Mouse (Mus musculus) kidney, embryonic 16.5 days (tissue): ENCODE results near the gene Cacna1c. TPM values are rescaled to one million over a fixed set of nuclear protein-coding genes. Genes with fewer than 3 reads are reported as not detected.

Experiments used
- ATAC-seq: fragments of 200-750 bp; cut with Nextera tagmentation; 2 replicates; pipeline ENCODE4 v1.8.0; 2017; ENCODE audit warnings: moderate TSS enrichment; ENCODE audit not compliant: low FRiP score, low TSS enrichment
- H3K27ac ChIP-seq: fragments of 300-500 bp; sonication (generic); 2 replicates; pipeline ENCODE4 v1.5.1; 2014; ENCODE audit warnings: low read length
- H3K27me3 ChIP-seq: fragments of 300-500 bp; sonication (generic); 2 replicates; pipeline ENCODE4 v1.6.1; 2014; ENCODE audit warnings: low read length, control low read depth, mixed read lengths; ENCODE audit not compliant: insufficient read depth
- H3K36me3 ChIP-seq: fragments of 300-500 bp; sonication (generic); 2 replicates; pipeline ENCODE4 v1.6.1; 2014; ENCODE audit warnings: low read length, control low read depth, mixed read lengths; ENCODE audit not compliant: insufficient read depth
- H3K4me1 ChIP-seq: fragments of 300-500 bp; sonication (generic); 2 replicates; pipeline ENCODE4 v1.6.1; 2014; ENCODE audit warnings: low read length, control low read depth, mixed read lengths; ENCODE audit not compliant: insufficient read depth
- H3K4me2 ChIP-seq: fragments of 300-500 bp; sonication (generic); replicated peaks from 2 replicates; pipeline ENCODE4 v1.6.1; 2014; ENCODE audit warnings: low read depth, low read length
- H3K4me3 ChIP-seq: fragments of 300-500 bp; sonication (generic); 2 replicates; pipeline ENCODE4 v1.5.1; 2014; ENCODE audit warnings: mild to moderate bottlenecking, low read length
- H3K9ac ChIP-seq: fragments of 300-500 bp; sonication (generic); replicated peaks from 2 replicates; pipeline ENCODE4 v1.6.1; 2014; ENCODE audit warnings: low read length
- H3K9me3 ChIP-seq: fragments of 300-500 bp; sonication (generic); 2 replicates; pipeline ENCODE4 v1.6.1; 2016; ENCODE audit warnings: low read length, control low read depth
- WGBS: fragments of 180-500 bp; shearing (Covaris S2); extraction: QIAGEN DNeasy Blood & Tissue Kit; methylation state at CpG from one replicate; pipeline ENCODE4 v1.1.7; 2014; 5-methylcytosine and 5-hydroxymethylcytosine counted together
- polyA plus RNA-seq: library from polyadenylated mRNA; unstranded; fragments of >200 nt; fragmentation: Nextera tagmentation; extraction: Ambion mirVana; gene quantifications from 2 replicates; pipeline ENCODE4 v1.2.1, GENCODE M21; 2015

The Cacna1c gene
- polyA plus RNA-seq, 1 experiment from 2014 or later, result 1.4 TPM

DNA sequence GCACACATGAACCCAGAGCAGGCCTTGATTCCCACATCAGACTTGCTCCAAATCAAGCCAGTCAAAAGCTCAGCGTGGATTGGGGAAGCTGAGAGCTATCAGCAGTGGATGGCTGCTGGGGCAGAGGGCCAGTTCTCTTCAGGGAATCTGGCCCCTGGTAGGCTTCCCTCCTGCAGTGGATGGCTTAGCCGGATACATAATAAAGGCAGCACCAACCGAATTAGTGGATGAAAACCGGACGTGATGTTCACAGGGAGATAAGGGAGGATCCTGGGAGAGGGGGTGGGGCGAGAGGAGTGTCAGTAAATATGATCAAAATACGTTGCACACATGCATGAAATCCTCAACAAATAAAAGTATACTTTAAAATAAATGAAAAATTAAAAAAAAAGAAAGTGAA is 359.5 kb downstream of the Cacna1c start:
- Histone ChIP-seq H3K4me3 (no peak overlapping the region), H3K9ac (no peak overlapping the region), H3K27ac (no peak overlapping the region), H3K9me3 (no peaks in the 10 kb centered on the region), H3K4me1 (peaks cover 12% of the 10 kb centered on the region), H3K4me2 (no peak overlapping the region), H3K36me3 (no peaks in the 10 kb centered on the region), H3K27me3 (no peaks in the 10 kb centered on the region)
- ATAC-seq, result no peak
- WGBS, result 56% methylated on average over 7 of the region's 7 CpGs

DNA sequence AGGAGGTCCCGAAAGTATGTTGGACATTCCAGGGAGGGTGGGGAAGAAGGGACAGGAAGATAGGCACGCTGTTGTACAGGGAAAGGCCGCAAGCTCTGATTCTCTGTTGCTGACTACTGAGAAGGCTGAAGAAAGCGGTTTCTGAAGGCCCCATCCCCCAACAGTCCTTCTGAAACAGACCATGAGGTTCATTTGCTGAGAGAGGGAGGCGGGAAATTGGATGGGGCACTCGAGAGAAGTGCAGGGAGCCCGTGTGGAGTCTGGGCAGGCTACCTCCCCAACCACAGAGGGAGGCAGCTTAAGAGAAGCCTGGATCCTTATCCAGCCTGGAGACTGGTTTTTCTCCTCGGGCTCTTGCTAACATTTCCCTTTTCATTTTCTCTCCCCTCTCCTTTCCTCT is 362.2 kb downstream of the Cacna1c start:
- no peaks in the 10 kb centered on the region for H3K27me3 ChIP-seq
- H3K27ac ChIP-seq, result no peak overlapping the region
- no peaks in the 10 kb centered on the region for H3K36me3 ChIP-seq
- peaks cover 3% of the 10 kb centered on the region for H3K4me1 ChIP-seq
- no peak for ATAC-seq
- no peak overlapping the region for H3K4me2 ChIP-seq
- H3K9ac ChIP-seq, result no peak overlapping the region
- H3K4me3 ChIP-seq, result no peak overlapping the region
- WGBS, result 65% methylated on average over 8 of the region's 8 CpGs
- H3K9me3 ChIP-seq, result no peaks in the 10 kb centered on the region

DNA sequence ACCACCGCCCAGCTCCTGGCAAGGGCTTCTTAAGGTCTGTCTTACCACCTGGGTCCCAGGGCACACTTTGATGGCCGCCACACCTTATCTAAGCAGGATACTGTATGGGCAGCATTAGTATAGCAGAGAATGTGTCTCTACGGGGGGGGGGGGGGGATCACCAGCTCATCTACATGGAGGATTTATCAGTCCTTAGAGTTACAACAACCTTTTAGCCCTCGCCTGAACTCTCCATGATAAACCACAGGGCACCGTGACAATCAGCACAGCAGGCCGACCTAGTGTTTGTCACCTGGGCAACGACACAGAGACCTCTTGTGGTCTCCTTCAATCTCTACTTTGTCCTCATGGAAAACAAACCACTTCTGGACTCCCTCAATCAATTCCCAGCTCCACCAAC is 363.2 kb downstream of the Cacna1c start:
- Histone ChIP-seq H3K36me3 (no peaks in the 10 kb centered on the region), H3K27ac (no peak overlapping the region), H3K27me3 (no peaks in the 10 kb centered on the region), H3K9me3 (no peaks in the 10 kb centered on the region), H3K4me3 (no peak overlapping the region), H3K9ac (no peak overlapping the region), H3K4me2 (no peak overlapping the region), H3K4me1 (no peaks in the 10 kb centered on the region)
- ATAC-seq, result no peak
- WGBS, result 93% methylated on average over 7 of the region's 7 CpGs

DNA sequence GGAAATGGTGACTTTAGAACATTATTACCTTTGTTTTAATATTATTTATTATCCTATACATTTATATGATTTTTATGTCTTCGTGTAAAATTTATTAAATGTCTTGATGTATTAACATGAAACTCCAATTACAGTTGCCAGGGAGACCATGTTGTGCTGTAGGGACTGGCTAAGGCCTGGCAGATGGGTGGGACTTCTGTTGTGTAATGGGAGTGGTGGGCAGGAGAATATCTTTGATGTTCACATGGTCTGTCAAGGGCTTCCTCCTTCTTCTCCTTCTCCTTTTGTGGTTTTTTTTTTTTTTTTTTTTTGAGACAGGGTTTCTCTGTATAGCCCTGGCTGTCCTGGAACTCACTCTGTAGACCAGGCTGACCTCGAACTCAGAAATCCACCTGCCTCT is 363.6 kb downstream of the Cacna1c start:
- Histone ChIP-seq H3K36me3 (no peaks in the 10 kb centered on the region), H3K27me3 (no peaks in the 10 kb centered on the region), H3K4me1 (0 out of 2 replicates have a peak, but pooled peaks cover 3% of the 10 kb centered on the region), H3K4me2 (no peak overlapping the region), H3K9ac (no peak overlapping the region), H3K27ac (no peak overlapping the region), H3K9me3 (no peaks in the 10 kb centered on the region), H3K4me3 (no peak overlapping the region)
- ATAC-seq, result no peak
- WGBS, result 82% methylated on average over 2 of the region's 2 CpGs

DNA sequence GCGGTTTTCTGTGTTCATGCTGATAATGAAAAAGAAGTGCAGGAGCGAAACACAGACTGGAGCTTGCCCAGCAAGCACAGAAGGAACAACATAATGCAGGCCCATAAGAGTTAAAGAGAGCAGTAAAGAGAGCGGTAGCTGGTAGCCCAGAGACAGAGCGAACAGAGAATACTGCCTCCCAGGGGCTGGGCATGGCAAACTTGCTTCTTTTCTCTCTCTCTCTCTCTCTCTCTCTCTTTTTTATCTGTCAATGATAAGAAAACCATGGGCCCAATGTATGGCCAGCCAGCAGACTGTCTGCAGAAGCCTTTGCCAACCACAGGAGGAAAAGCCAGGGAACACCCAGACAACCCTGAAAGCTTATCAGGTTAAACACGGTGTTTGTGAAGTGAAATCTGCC is 365.4 kb downstream of the Cacna1c start:
- Histone ChIP-seq H3K4me3 (no peak overlapping the region), H3K4me1 (peaks cover 8% of the 10 kb centered on the region; the same call in 1 of the 2 replicates), H3K4me2 (no peak overlapping the region), H3K9me3 (no peaks in the 10 kb centered on the region), H3K36me3 (no peaks in the 10 kb centered on the region), H3K27ac (no peak overlapping the region), H3K27me3 (no peaks in the 10 kb centered on the region), H3K9ac (no peak overlapping the region)
- WGBS, result 83% methylated on average over 5 of the region's 5 CpGs
- ATAC-seq, result no peak

DNA sequence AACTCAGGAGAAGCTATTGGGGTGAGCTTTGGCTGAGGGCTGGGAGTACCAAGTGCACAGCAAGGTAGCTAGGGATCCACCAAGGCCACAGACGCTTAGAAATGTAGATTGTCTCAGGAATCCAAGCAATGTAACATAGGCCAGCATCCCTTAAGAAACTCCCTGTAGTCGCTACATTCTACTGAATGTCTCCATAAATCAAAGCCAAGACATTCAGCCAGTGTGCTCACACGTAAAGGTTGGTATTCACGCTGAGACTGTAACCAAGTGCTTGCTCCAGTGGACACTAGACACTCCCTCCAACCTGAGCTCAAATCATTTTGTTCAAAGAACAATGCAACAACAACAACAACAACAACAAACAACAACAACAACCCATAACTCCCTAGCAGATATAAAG is 368.0 kb downstream of the Cacna1c start:
- Histone ChIP-seq H3K4me2 (no peak overlapping the region), H3K9ac (no peak overlapping the region), H3K27ac (no peak overlapping the region), H3K4me1 (peaks cover 8% of the 10 kb centered on the region), H3K4me3 (no peak overlapping the region), H3K27me3 (no peaks in the 10 kb centered on the region), H3K9me3 (no peaks in the 10 kb centered on the region), H3K36me3 (no peaks in the 10 kb centered on the region)
- WGBS, result 36% methylated on average over 4 of the region's 4 CpGs
- ATAC-seq, result 0 out of 2 replicates have a peak, but pooled peaks have one; percentile 24

- 16% methylated on average over 8 of the region's 8 CpGs for WGBS
- peak; percentile 75 for ATAC-seq
- no peak overlapping the region for H3K27ac ChIP-seq
Measured at GRCm38 (mm10) chr6:118827560-118827959, 368.7 kb downstream of the Cacna1c start.

DNA sequence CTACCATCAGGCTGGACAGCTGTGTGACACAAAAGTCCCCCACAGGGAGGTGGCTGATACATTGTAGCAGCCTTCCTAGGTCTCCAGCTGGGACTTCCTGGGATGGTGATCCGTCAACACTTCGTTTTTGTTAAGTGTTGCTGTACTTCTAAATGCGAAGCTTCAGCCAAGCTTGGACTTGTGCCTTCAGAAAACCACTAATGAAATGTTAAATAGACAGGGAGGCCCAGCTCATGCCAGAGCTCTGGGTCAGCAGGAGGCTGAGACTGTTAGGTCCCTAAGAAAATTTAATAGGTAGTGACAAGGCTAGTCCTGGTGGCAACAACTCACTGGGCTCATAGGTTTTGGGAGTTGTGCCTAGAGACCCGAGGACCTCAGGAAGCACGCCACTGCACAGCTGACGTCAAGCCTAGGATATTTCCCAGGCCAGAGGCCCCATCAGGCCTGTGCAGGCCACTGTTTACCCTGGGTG is 370.8 kb downstream of the Cacna1c start:
- no peak overlapping the region for H3K27ac ChIP-seq
- H3K27me3 ChIP-seq, result no peaks in the 10 kb centered on the region
- H3K9ac ChIP-seq, result no peak overlapping the region
- no peak overlapping the region for H3K4me2 ChIP-seq
- H3K4me1 ChIP-seq, result peaks cover 8% of the 10 kb centered on the region
- ATAC-seq, result no peak
- H3K9me3 ChIP-seq, result no peaks in the 10 kb centered on the region
- no peak overlapping the region for H3K4me3 ChIP-seq
- no peaks in the 10 kb centered on the region for H3K36me3 ChIP-seq
- 54% methylated on average over 6 of the region's 6 CpGs for WGBS

More at GRCm38 (mm10) chr6:118827560-118827959, 368.7 kb downstream of the Cacna1c start:
- no peaks in the 10 kb centered on the region for H3K9me3 ChIP-seq
- H3K4me3 ChIP-seq, result no peak overlapping the region
- H3K4me2 ChIP-seq, result no peak overlapping the region
- H3K4me1 ChIP-seq, result peaks cover 8% of the 10 kb centered on the region
- H3K27me3 ChIP-seq, result no peaks in the 10 kb centered on the region
- no peak overlapping the region for H3K9ac ChIP-seq
- no peaks in the 10 kb centered on the region for H3K36me3 ChIP-seq

DNA sequence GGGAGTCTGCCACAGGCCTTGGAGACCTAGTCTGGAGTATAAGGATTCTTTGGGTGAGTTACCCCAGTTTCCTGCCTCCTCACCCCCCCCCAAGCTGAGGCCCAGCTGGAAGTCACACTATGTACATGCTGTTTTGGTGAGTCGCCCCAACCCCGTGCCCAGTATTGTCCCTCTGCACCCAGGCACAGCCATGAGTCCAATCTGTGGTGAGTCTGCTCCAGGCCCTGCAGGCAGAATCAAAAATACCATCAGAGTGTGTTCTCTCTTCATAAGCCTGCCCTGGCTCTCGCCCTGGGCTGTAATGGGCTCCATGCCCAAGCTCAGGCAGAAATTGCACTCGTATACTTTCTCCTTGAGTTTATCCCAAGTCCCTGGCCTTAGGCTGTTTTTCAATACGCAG is 374.7 kb downstream of the Cacna1c start:
- H3K4me1 ChIP-seq, result no peaks in the 10 kb centered on the region; the same call in 1 of the 2 replicates
- no peaks in the 10 kb centered on the region for H3K36me3 ChIP-seq
- H3K4me2 ChIP-seq, result no peak overlapping the region
- H3K9me3 ChIP-seq, result no peaks in the 10 kb centered on the region
- ATAC-seq, result no peak
- H3K27me3 ChIP-seq, result no peaks in the 10 kb centered on the region
- 90% methylated on average over 5 of the region's 5 CpGs for WGBS
- H3K4me3 ChIP-seq, result no peak overlapping the region
- H3K27ac ChIP-seq, result no peak overlapping the region
- H3K9ac ChIP-seq, result no peak overlapping the region

- H3K4me2 ChIP-seq, result no peak overlapping the region
- WGBS, result 69% methylated on average over 7 of the region's 7 CpGs
- no peaks in the 10 kb centered on the region for H3K27me3 ChIP-seq
- H3K4me3 ChIP-seq, result no peak overlapping the region
- no peaks in the 10 kb centered on the region for H3K36me3 ChIP-seq
- H3K4me1 ChIP-seq, result no peaks in the 10 kb centered on the region
- no peak for ATAC-seq
- H3K27ac ChIP-seq, result no peak overlapping the region
- H3K9ac ChIP-seq, result no peak overlapping the region
- no peaks in the 10 kb centered on the region for H3K9me3 ChIP-seq
Measured at GRCm38 (mm10) chr6:118819657-118820056, 376.6 kb downstream of the Cacna1c start.
